Mouse (Mus musculus) kidney, postnatal 36 days (tissue): Measurements from ENCODE around the gene Sbk2.
"Not testable (repeated sequence)": the region's sequence is repeated elsewhere in the genome, so short reads cannot be mapped to it uniquely, and the experiment has no call there.

Experiments
- DNase-seq, 2 experiments: peaks; one replicate each; pipeline ENCODE4 v3.0.0; 2021 to 2022; ENCODE audit warnings: mixed read lengths in 2 of 2

Sbk2 gene

GRCm38 (mm10) chr7:4964272-4964671, at the start of gene Sbk2:
TSS of gene Sbk2 (minus strand) at chr7:4964406.
- peak; percentile 68 to 89 for DNase-seq

DNA sequence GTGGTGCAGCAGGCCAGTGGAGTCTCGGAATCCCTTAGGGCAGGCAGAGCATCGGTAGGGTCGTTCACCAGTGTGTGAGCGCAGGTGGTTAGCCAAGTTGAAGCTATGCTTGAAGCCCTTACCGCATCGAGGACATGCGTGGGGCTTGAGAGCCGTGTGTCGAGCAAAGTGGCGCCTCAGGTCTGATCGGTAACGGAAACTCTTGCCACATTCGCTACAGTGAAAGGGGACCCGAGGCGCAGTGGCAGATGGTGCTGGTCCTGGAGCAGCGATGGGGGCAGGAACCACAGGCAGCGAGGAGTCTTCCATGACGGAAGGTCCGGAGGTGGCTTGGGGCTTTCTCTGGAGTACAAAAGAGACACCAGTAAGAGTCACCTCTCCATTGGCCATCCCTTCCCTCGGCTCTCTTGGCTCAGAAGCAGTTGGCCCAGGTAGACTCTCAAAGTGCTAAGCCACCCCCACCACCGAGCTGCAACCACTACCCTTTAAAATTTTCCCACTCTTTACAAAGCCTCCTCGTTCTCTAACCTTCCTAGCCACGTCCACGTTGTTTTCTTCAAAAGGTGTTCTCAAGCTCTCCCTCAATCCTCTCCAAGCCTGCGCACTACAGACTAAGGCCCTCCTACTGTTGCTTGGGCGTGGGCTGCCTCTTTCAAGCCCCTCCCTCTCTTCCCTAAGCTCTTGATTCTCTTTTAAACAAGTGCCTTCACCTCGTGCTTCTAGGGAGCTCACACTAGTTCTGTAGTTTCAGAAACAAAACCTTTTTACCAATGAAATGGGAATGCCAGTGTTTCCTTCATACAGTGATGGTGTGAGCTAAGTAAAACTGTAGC, 48.7 kb upstream of the Sbk2 start:
- no peak for DNase-seq

DNA sequence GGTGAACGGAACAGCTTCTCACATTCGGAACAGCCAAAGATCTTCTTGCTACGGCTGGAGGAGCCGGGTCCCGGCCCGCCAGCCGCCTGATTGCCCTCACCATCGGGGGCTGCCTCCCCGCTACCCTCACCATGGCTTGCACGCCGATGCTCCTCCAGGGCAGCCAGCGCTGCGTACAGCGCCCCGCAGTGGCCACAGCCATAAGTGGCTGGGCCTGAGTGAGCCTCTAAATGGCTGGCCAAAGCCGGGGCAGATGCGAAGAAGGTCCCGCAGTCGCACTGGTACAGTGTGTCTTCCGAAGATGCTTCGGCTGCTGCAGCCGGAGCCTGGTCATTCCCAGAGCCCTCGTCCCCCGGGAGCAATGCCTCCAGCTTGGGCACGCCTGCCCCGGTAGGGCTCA, 44.0 kb upstream of the Sbk2 start:
- no peak for DNase-seq

DNA sequence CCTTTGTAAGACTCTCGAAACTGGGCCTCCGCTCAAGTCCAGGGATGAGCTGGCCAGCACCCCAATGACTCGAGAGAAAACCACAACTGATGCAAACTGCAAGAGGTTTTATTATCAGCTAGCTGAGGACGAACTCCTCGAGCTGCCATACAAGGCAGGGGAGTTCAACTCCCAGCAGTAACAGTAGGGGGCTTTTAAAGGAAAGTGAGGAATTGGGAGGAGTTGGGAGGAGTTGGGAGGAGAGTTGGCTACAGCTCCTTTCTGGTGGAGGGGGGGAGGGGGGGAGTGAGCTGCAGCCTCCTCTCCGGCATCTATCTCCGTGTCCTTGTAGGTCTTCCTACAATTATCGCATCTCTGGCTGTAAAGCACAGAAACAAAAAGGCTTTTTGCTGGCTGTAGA, 38.7 kb upstream of the Sbk2 start:
- not testable (repeated sequence) for DNase-seq

DNA sequence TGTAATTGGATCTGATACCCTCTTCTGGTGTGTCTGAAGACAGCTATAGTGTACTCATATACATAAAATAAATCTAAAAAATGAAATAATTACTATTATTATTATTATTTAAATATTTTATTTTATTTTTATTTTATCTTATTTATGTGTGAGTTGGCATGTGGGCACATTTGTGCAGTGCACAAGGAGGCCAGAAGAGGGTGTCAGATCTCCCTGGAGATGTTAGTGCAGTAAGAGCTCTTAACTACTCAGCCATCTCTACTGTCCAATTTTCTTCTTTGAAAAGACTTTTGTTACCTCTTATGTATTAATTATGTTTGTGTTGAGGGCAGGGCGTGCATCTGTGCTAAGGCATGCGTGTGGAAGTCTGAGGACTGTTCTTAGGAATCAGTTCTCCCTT, 35.7 kb upstream of the Sbk2 start:
- peak; percentile 29 to 60 for DNase-seq

DNA sequence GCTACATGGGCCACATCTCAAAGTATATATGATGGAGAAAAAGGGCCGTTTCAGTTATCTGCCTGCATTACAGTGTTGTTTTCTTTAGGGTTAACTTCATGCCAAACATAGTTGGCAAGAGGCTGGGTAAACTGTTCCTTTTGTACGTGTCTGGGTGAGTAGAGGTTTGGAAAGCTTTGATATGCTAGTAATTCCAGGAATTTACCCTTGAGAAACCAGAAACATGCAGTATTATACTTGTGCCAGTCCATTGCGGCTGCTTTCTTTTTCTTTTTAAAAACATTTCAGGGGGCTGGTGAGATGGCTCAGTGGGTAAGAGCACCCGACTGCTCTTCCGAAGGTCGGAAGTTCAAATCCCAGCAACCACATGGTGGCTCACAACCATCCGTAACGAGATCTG, 32.7 kb upstream of the Sbk2 start:
- no peak for DNase-seq

DNA sequence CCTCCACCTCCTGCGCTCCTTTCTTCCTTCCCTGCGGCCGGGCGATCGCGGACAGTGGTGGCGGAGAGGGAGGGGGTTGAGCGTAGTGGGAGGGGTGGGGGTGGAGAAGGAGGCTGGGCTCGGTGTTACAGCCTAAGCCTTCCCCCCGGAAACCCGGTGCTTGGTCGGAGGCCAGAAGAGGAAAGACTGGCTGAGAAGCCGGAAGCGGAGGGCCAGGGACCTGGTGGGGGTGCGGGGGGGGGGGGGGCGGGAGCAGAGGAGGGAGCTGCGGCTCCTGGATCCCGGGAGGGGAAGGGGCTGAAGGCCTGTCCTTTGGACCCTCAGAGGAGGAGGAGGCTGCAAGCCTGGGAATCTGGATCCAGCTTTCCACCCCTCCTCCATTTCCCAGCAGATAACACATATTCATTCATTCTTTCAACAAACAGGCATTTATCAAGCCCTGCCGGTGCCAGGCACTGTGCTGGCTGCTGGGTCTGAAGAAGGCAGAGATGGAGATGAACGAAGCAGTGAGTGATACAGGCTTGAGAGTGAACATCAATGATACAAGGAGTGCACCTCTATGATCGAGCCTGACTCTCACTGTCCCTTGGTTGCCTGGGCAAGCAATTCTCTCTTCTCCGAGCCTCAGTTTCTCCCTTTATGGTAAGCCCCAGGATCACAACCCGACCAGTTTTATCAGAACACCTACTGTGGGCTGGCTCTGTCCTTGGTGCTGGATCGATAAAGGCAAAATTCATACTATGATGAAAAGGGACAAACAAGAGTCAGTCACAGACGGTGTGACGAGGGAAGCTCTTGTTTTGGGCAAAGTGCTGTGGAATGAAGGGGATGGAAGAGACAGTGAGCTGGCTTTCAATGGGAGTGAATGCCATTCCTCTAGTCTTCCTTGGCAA, 32.0 kb upstream of the Sbk2 start, which contains the start of gene Zfp579:
TSS of gene Zfp579 (minus strand) at position 156 of the 893 bp plus-strand sequence.
- DNase-seq: peak; percentile 93 to 95

GRCm38 (mm10) chr7:4995268-4996002, 31.2 kb upstream of the Sbk2 start:
- DNase-seq: no peak

- no peak for DNase-seq
These were observed 30.0 kb upstream of the Sbk2 start for GRCm38 (mm10) chr7:4993999-4994788.

DNA sequence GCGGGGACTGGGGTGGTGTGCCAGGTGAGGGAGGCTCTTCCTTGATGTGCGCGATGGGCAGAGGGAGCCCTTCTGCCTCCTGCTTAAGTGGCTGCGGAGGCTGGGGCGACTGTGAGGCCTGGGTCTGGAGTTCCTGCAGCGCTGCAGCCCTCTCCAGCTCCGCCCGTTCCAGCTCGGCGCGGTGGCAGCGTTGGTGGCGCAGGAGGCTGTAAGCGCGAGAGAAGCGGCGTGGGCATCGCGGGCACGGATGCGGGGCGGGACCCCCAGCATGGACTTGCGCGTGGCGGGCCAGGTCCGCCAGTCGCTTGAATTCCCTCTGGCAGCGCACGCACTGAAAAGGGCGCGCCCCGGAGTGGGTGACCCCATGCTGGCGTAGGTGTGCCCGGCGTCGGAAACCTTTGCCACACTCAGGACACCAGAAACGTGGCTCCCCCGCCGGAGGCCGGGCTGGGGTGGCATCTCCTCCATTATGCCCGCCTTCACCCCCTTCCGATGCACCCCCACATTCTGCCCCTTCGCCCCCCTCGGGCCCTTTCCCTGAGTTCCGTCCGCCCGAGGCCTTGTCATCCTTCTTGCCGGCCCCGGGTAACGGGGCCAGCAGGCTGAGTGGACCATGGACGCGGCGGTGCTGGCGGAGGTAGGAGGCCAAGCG, 29.3 kb upstream of the Sbk2 start:
- no peak for DNase-seq

GRCm38 (mm10) chr7:4988250-4988649, 24.0 kb upstream of the Sbk2 start:
- no peak for DNase-seq

- no peak for DNase-seq
These were observed 12.6 kb upstream of the Sbk2 start for GRCm38 (mm10) chr7:4976832-4977231.

DNA sequence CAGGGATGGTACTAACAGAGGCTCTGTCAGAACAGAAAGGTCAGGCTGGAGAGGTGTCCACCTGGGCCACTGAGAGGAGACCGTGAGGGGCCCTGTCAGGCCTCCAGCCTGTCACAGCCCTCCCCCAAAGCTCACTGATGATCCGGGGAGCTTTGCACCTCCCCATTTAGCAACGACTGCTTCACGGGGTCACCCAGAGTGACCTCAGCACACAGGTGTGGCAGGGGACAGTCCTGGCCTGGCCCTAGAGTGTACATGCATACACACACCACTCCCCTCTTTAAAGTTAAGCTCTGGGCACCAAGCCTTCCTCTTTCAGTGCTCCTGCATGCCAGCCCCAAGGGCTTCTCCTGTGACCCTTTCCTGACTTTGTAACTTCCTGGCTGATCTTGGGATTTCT, 11.2 kb upstream of the Sbk2 start:
- DNase-seq: no peak

GRCm38 (mm10) chr7:4972321-4973047, 8.3 kb upstream of the Sbk2 start:
- DNase-seq: peak; percentile 13 to 27

- no peak for DNase-seq
These were observed 7.5 kb upstream of the Sbk2 start for GRCm38 (mm10) chr7:4971710-4972109.

DNA sequence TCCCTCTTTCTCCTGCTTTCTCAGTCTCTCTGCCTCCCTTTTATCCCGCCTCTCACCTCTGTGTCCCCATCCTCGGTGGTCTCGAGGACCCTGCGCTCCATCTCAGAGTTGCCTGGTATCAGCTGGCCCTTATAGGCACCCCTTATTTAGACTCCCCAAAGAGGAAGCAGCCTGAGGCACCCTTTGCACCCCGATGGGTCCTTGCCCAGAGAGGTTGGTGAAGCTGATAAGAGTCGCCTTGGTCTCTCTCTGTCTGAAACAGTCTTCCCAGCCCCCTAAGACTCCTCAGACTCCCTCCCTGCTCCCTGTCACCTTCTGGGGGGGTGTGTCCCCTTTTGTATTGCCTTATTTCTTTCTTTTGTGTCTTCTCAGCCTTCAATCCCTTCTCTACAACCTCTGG, 6.9 kb upstream of the Sbk2 start, which contains the start of gene Sbk3:
TSS of gene Sbk3 (minus strand) at position 101 of the 400 bp plus-strand sequence.
- no peak for DNase-seq

DNA sequence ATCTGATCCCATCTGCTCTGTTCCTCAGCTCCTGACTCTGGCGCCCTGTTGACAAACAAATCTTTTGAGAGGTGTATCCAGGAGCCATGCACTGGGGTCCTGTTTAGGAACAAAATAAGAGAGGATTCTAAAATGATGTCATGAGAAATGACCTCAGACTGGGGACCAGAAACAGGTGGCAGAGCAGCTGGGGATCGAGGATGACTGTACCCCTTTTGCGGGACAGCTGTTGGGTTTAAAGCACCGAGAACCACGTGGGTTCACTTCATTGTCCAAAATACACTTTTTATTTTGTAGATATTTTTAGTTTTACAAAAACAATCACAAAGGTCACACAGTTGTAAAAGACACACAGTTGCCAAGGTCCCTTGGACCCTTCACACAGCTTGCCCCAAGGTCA, 782 bp upstream of the Sbk2 start:
- DNase-seq: no peak

DNA sequence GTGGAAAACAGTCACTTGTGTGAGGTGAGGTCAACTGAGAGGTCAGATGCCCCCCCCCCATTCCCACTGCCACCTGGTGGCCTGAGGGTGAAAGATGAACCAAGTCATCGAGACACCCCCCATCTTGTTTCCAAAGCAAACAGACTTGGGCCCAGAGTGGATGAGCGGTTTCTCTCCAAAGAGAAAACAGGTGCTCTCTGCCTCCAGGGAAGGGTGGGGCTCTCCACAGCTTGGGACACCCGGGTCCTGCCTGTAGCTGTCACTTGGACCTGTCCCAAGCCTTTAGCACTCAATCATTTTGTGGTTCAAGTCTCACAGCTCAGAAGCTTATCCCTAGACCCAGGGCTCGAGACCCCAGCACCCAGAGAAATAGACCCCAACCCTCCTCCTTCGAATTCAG, 679 bp downstream of the Sbk2 start:
- no peak for DNase-seq

DNA sequence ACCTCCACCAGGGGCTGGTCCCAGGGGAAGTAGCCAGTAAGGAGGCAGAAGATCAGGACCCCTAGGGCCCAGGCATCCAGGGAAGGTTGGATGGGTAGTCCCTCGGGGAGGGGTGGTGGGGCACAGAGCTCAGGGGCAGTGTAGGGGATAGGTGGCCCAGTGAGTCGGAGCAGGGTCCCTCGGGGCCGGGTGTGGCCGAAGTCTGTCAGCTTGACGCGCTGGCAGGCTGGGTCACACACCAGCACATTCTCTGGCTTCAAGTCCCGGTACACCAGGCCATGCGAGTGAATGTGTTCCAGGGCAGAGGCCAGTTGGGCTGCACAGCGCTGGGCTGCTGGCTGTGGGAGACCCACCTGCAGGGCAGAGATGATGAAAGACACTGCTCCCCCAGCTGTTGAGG, 6.8 kb downstream of the Sbk2 start:
- DNase-seq: no peak

DNA sequence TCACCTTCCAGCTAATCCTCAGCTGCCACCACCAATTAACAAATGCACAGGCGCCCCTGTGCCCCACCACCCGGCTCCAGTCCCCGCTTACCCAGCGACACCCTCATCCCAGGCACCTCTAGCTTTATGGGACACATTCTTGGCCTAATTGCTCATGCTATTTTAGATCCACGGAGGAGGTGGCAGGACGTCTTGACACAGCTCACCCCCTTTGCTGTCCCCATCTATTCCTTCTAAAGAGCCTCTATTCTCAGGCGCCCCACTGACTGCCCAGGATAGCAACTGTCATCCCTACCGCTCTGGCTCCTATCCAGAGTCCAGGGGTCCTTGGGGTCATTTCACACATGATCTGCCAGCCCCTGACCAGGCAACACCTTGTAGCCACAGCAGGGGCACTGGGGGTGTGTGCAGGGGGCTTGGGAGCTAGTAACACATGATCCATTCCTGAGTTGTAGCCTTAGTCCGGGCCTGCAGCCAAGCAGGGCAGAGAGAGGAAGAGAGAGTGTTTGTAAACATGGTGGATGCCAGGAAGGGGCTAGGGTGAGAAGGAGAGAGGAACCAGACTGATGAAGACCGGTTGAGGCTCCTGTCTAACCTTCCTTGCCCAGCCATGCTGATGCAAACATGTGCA, 10.3 kb downstream of the Sbk2 start:
- DNase-seq: no peak
